Mouse (Mus musculus): ENCODE results near the gene Ifi205.
"Not testable (repeated sequence)": the region's sequence is repeated elsewhere in the genome, so short reads cannot be mapped to it uniquely, and the experiment has no call there.

The Ifi205 gene

DNA sequence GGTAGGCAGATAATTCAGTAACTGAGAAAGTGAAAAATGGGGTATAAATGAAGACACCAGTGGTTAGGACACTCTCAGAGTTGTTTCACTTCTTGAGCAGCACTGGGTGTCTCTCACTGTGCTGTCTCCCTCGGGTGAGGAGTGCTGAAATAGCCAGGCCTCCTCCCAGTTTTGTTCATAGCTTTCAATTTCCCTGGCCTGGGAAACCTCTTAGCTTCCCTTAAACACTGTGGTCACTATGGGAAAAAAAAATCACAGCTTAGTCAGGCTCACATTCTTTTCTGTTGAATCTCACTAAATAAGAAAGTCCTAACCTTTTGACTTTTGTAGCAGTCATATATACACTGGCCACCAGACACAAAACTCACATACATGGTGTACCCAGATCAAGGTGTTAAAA is at the start of gene Ifi205:
Gene Ifi205 (minus strand): TSS at position 113 of the 400 bp plus-strand sequence.
- no peak for DNase-seq (ENCODE audit: low spot score)

GRCm38 (mm10) chr1:174066305-174066704 is 34.7 kb upstream of the Ifi205 start, which contains the start of gene Olfr430:
TSS of gene Olfr430 (plus strand) at chr1:174066605.
- DNase-seq (ENCODE audit: low spot score), result no peak

DNA sequence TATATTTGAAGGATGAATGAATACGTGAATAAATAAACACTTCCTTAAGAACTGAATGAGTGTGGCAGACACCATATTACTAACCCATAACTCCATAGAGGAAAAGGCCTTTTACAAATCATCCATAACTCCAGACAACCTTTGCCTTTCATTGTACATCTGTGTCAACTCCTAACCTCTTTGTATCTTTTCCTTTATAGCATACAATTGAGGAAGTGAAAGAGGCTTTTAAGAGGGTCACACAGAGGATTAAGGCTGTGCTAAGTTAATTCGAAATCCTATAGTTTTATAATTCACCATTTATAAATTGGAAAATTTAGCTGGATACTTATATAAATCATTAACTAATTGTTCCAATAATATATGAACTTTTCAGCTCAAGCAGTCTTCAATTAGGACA is 23.6 kb upstream of the Ifi205 start:
- DNase-seq (ENCODE audit: low spot score), result no peak

- DNase-seq (ENCODE audit: low spot score), result no peak
These were observed 21.4 kb upstream of the Ifi205 start for GRCm38 (mm10) chr1:174052981-174053380.

DNA sequence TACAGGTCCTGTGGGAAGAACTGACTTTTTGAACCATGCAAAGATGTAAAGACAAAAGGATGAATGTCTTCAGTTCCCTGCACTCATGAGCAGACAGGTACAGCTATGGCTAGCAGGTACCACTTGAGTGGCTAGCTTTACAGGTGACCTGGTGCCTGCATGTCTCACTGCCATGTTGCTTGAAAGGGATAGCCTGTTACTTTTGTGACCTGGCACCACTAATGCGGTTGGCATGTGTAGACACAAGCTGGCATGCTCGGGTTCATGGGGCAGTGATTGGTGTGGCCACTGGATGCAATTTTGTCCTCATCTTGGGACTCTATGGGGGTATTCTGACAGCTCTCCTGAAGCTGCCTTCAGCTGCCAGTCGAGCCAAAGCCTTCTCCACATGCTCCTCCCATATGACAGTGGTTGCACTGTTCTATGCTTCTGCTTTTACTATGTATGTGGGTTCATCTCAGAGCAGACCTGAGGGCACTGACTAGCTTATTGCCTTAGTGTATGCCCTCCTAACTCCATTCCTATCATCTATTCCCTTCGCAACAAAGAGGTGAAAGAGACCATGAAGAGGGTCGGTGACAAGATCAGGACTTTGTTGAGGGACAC is 20.4 kb upstream of the Ifi205 start:
- no peak for DNase-seq (ENCODE audit: low spot score)

DNA sequence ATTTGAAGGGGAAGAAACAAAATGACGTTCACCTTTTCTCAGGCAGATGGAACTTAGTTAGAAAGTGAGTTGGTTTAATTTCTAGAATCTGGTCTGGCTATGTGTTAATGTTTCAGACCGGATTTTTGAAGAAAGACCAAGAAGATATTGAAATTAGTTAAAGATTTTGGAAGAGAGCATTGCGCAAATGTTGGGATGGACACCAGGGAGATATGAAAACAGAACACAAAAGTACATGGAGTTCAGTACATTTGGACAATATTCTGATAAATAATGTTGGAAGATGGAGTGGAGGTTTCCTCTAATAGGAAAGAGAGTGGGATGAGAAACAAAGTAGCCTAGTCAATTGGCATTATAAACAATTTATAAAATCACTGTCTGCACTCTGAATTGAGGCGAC is 19.9 kb upstream of the Ifi205 start:
- no peak for DNase-seq (ENCODE audit: low spot score)

DNA sequence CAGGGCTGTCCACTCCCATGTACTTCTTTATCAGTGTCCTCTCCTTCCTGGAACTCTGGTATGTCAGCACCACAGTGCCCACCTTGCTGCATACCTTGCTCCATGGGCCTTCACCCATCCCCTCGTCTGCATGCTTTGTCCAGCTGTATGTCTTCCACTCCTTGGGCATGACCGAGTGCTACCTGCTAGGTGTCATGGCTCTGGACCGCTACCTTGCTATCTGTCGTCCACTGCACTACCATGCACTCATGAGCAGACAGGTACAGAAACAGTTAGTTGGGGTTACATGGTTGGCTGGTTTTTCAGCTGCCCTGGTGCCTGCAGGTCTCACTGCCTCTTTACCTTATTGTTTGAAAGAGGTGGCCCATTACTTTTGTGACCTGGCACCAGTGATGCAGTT is 18.9 kb upstream of the Ifi205 start:
- no peak for DNase-seq (ENCODE audit: low spot score)

- not testable (repeated sequence) for DNase-seq (ENCODE audit: low spot score)
These were observed 17.7 kb upstream of the Ifi205 start for GRCm38 (mm10) chr1:174049357-174049756.

DNA sequence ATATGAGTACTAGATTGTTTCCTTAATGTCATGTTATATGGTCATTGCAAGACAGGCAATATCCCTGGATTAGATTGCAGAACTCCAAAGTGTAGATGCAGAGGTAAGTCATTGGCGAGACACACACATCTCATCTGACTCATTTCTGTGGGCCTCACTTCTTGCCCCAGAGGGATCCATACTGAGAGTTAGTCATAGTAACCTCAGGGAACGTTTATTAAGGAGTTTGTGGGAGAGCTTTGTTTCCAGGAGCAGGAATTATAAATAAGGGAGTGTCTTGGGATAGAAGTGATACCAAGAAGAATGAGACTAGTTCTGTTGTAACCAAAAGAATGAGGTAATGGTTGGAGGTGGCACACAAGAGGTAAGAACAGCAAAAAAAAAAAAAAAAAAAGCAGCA is 17.3 kb upstream of the Ifi205 start, which contains the start of gene Olfr432:
Gene Olfr432 (plus strand): TSS at position 313 of the 400 bp plus-strand sequence.
- DNase-seq (ENCODE audit: low spot score), result no peak

GRCm38 (mm10) chr1:174048227-174048626 is 16.6 kb upstream of the Ifi205 start:
- DNase-seq (ENCODE audit: low spot score), result not testable (repeated sequence)

DNA sequence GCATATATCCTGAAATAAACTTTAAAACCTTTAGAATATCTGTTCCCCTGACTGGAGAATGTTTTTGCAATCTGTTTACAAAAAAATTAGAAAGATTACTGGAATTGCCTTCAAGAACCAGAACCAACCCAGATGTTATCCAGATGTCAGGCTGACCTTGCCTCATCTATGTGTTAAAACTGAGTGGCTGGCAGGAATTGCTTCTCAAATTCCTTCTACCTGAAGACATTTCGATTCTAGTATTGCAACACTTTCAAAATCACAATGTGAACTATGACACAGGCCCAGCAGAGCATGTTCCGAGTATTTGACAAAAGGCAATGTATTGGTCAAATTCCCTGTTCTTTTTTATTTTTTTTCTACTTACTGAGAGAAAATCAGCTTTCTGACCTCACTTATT is 12.8 kb upstream of the Ifi205 start:
- no peak for DNase-seq (ENCODE audit: low spot score)

- not testable (repeated sequence) for DNase-seq (ENCODE audit: low spot score)
These were observed 10.7 kb upstream of the Ifi205 start for GRCm38 (mm10) chr1:174042091-174042884.

DNA sequence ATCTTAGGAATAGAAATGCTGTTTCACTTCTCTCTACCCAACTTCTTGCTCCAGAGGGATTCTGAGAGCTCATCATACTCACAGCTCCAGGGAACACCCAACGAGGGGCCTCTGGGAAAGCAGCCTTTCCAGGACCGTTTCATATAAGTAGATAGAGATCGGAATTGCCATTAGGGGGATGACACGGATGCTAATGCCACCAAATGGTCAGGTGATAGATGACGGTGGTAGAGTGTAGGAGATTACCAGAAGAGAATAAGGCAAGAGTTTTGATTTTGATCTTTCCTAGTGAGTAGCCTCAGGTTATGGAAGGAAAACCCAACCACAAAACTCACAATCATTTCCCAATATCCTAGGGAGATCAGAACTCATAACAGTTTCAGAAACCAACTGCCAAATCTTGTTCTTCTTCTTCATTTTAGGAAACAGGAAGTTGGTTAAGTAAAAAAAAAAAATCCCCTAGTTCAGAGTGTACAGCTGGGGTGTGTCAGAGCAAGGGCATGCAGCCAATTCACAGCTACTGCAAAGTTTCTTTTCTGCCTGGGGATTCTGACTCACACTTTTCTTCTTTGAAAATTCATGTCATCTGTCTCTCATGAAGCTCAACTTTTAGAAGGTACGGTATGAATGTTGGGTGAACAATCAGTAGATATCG is 9.0 kb upstream of the Ifi205 start, which contains the start of gene Olfr433:
Gene Olfr433 (plus strand): TSS at position 183 of the 655 bp plus-strand sequence.
- no peak for DNase-seq (ENCODE audit: low spot score)

DNA sequence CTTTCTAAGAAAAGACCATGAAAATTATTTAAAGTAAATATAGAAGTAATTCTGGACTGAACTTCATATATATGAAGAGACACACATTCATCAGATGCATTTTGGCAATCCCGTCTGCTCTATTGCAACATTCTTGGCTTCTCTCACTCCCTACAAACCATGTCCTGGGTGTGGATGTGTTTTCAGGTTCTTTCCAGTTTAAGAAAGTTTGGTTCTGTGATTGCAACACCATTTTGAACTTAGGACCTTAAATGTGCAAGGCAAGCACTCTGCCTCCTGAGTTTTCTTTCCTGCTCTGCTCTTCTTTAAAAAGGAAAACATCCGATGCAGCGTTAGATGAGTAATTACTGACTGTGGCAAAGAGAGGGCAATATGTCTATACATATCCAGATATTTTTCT is 6.9 kb upstream of the Ifi205 start:
- DNase-seq (ENCODE audit: low spot score), result no peak

GRCm38 (mm10) chr1:174035841-174036240 is 4.2 kb upstream of the Ifi205 start:
- DNase-seq (ENCODE audit: low spot score), result no peak

- not testable (repeated sequence) for DNase-seq (ENCODE audit: low spot score)
These were observed 24.6 kb downstream of the Ifi205 start for GRCm38 (mm10) chr1:174007050-174007449.

DNA sequence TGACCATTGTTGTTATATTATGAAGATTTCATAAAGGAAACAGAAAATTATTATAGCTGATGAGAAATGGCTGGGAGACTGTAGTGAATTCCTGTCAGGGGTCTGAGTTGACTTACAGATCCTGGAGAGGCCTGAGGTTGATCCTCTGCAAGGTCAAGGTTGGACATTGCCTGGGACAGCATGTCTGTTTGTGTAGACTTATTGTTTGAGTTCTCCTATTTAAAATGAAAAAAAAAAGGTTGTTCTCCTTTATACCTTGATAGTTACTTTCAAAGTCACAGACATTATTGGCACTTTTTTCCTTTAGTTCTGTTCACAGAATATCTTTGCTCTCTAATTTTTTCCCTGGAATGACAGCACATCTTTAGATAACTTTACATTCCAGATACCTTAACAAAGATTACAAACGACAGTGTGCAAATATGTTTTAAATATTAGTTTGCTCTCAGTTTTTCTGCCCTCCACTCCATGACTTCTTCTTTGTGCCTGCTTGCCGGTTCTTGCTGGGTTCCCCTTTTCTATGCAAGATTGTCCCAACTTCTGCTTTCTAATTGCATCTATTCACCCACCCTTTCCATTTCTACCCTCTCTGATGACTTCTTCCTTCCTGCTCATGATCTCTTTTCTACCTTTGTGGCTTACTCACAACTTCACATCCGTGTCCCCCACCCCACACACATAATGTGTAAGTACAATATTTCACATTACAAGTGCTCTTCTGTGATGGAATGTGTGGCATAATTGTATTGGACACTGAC is 27.1 kb downstream of the Ifi205 start:
- not testable (repeated sequence) for DNase-seq (ENCODE audit: low spot score)

DNA sequence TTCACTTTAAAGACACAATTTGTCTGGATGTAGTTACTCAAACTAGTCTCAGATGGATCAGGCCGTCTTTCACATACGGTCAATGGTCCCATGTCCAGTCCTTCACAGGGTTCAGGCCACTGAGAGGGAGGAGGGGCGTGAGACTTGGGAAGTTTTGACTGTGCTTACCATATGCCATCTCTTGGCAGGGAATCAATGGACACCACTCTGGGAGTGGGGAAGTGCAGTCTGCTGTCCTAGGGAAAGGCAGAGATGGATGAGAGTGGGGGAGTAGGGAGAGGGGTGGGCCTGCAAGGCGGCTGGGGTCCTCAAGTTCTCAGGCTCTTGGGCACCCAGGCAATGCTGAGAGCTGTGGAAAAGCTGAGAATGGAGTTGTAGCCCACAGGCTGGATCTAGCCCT is 36.6 kb downstream of the Ifi205 start:
- no peak for DNase-seq (ENCODE audit: low spot score)

DNA sequence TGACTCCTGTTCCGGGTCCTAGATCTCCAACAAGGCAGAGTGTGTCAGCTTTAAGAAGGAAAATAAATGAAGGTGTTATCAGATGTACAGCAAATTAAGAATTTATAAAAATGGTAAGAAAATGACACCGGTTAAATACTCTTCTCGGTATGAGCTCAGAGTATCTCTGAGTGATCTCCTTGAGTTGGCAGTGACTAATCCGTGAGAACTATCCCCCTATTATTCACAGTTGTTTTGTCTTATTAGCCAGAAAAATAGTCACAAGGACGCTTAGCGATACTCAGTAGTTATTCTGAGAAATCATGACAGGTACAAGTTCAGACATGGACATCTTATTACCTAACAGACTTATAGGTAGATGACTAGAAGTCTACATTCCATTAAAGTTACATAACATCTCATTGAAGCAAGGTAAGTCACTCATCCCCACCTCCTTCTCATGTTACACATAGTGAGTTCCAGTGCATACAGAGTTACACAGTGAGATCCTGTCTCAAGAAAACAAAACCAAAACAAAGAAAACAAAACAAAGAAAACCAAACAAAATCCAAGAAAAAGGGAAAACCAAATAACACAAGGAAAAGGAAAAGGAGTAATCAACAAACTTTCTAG is 48.8 kb downstream of the Ifi205 start, which contains the start of gene Ifi202b:
Gene Ifi202b (minus strand): TSS at position 51 of the 612 bp plus-strand sequence.
- not testable (repeated sequence) for DNase-seq (ENCODE audit: low spot score)

GRCm38 (mm10) chr1:173981038-173981437 is 50.6 kb downstream of the Ifi205 start:
- DNase-seq (ENCODE audit: low spot score), result not testable (repeated sequence)

DNA sequence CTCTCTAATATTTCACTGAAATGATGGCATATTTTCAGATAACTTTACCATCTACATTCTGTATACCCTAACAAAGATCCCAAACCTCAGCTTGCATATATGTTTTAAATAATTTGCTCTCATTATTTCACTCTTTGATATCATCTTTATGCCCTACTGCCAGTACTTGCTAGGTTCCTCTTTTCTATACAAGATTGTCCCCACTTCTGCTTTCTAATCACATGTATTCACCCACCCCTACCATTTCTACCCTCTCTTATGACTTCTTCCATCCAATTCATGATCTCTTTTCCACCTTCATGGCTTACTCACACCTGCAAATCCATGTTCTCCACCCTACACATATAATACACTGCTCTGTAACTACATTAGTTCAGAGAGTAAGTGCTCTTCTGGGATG is 54.0 kb downstream of the Ifi205 start:
- no peak for DNase-seq (ENCODE audit: low spot score)

All from urinary bladder, postnatal 10 days (tissue).